Mouse (Mus musculus) hindbrain, embryonic 16.5 days (tissue): ENCODE results near the gene Ebf3. TPM values are rescaled to one million over a fixed set of nuclear protein-coding genes. Genes with fewer than 3 reads are reported as not detected.

Experiments used
- ATAC-seq: fragments of 200-750 bp; cut with Nextera tagmentation; 2 replicates; pipeline ENCODE4 v1.8.0; 2017; ENCODE audit warnings: moderate TSS enrichment, moderate library complexity
- H3K27ac ChIP-seq: fragments of 300-500 bp; sonication (generic); 2 replicates; pipeline ENCODE4 v1.5.1; 2014; ENCODE audit warnings: low read depth, mild to moderate bottlenecking, control low read depth, low read length, moderate library complexity
- H3K27me3 ChIP-seq: fragments of 300-500 bp; sonication (generic); replicated peaks from 2 replicates; pipeline ENCODE4 v1.6.1; 2014; ENCODE audit warnings: low read length; ENCODE audit not compliant: control insufficient read depth, insufficient read depth
- H3K36me3 ChIP-seq: fragments of 300-500 bp; sonication (generic); 2 replicates; pipeline ENCODE4 v1.6.1; 2014; ENCODE audit warnings: mild to moderate bottlenecking, low read length, moderate library complexity, mixed read lengths; ENCODE audit not compliant: control insufficient read depth, insufficient read depth
- H3K4me1 ChIP-seq: fragments of 300-500 bp; sonication (generic); 2 replicates; pipeline ENCODE4 v1.6.1; 2014; ENCODE audit warnings: low read depth, low read length; ENCODE audit not compliant: control insufficient read depth, insufficient read depth
- H3K4me2 ChIP-seq: fragments of 300-500 bp; sonication (generic); 2 replicates; pipeline ENCODE4 v1.6.1; 2014; ENCODE audit warnings: mild to moderate bottlenecking, low read length, control low read depth, moderate library complexity
- H3K4me3 ChIP-seq: fragments of 300-500 bp; sonication (generic); 2 replicates; pipeline ENCODE4 v1.5.1; 2014; ENCODE audit warnings: mild to moderate bottlenecking, low read length, control low read depth, moderate library complexity
- H3K9ac ChIP-seq: fragments of 300-500 bp; sonication (generic); 2 replicates; pipeline ENCODE4 v1.6.1; 2014; ENCODE audit warnings: low read depth, mild to moderate bottlenecking, control low read depth, low read length, moderate library complexity
- H3K9me3 ChIP-seq: fragments of 300-500 bp; sonication (generic); 2 replicates; pipeline ENCODE4 v1.6.1; 2014; ENCODE audit warnings: mild to moderate bottlenecking, low read length, moderate library complexity; ENCODE audit not compliant: control insufficient read depth
- WGBS: fragments of 180-500 bp; shearing (Covaris S2); extraction: QIAGEN DNeasy Blood & Tissue Kit; methylation state at CpG from one replicate; pipeline ENCODE4 v1.1.7; 2014; 5-methylcytosine and 5-hydroxymethylcytosine counted together
- polyA plus RNA-seq: library from polyadenylated mRNA; unstranded; fragments of >200 nt; fragmentation: Nextera tagmentation; extraction: Ambion mirVana; gene quantifications from 2 replicates; pipeline ENCODE4 v1.2.1, GENCODE M21; 2015

Ebf3 gene
- polyA plus RNA-seq, 1 experiment from 2014 or later = 10.7 TPM

DNA sequence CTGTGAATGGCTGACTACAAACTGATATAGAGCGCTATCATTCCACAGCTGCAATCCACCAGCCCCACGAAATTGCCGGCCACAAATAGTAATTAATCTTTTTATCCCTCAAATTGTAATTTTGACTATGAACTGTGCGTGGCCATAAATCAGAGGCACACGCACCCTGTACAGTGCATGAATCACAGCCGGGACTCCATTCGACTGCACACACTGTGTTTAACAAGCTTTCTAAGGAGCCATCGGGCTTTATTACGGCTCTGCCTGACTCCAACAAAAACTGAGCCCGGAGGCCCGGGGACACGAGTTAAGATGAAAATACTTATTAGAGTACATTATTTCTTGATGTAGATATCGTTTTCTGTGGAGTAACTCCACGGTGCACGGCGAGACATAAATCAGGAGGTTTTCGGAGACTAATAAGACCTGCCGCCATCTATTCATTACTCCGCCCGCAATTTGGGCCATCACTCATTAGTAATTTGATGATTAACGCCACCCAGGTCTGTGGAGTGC lies 107.4 kb downstream of the Ebf3 start:
- H3K9me3 ChIP-seq = no peaks in the 10 kb centered on the region
- H3K4me1 ChIP-seq = peaks cover 19% of the 10 kb centered on the region
- 57% methylated on average over 21 of the region's 21 CpGs for WGBS
- H3K9ac ChIP-seq = no peak overlapping the region
- H3K4me2 ChIP-seq = no peak overlapping the region
- no peaks in the 10 kb centered on the region for H3K27me3 ChIP-seq
- no peak overlapping the region for H3K4me3 ChIP-seq
- no peaks in the 10 kb centered on the region for H3K36me3 ChIP-seq
- peak overlapping the region; percentile 3; the same call in 1 of the 2 replicates for H3K27ac ChIP-seq
- ATAC-seq = peak; percentile 59; the same call in 1 of the 2 replicates

DNA sequence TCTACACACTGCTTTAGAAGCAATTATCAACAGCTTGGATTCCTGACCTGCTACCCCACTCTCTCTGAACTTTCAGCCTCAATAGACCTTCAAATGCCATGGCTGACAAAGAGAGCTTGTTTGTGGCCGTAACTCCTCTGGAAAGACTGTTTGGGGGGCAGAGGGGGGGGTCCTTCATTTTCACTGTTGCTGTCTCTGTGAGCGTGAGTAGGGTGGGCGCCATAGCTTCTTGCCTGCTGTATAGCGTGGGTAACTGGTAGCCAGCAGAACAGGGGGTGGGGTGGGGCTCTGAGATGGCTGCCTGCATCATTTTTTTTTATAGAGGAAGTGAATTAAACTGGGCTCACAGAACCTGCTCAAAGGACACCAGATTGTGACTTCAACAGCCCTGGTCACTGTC lies 114.7 kb downstream of the Ebf3 start:
- no peak overlapping the region for H3K4me3 ChIP-seq
- peaks cover under 1% of the 10 kb centered on the region; the same call in 1 of the 2 replicates for H3K4me1 ChIP-seq
- no peak for ATAC-seq
- peak overlapping the region; percentile 16; the same call in 1 of the 2 replicates for H3K27ac ChIP-seq
- no peak overlapping the region for H3K4me2 ChIP-seq
- WGBS = 79% methylated on average over 4 of the region's 4 CpGs
- no peaks in the 10 kb centered on the region for H3K27me3 ChIP-seq
- 0 out of 2 replicates have a peak, but pooled peaks cover 2% of the 10 kb centered on the region for H3K36me3 ChIP-seq
- no peaks in the 10 kb centered on the region for H3K9me3 ChIP-seq
- H3K9ac ChIP-seq = no peak overlapping the region

DNA sequence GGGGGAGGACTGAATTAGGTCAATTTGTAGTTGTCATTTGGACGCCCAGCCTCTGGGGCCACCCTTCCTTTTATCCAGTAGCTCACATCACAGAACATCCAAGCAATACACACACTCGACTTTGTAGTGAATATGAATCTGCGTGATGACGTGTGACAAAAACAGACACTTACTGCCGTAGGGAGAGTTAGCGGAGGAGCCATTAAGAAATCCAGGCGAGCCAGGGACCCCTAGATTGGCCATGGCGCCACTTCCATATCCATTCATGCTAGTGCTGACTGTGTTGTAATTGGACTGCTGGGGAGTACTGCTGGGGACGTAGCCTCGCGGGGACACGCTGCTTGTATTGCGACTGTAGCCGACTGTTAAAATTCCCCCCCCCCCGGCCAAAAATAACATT lies 115.3 kb downstream of the Ebf3 start:
- Histone ChIP-seq H3K9me3 (no peaks in the 10 kb centered on the region), H3K4me1 (no peaks in the 10 kb centered on the region), H3K9ac (no peak overlapping the region), H3K36me3 (0 out of 2 replicates have a peak, but pooled peaks cover 2% of the 10 kb centered on the region), H3K4me3 (no peak overlapping the region), H3K4me2 (no peak overlapping the region), H3K27me3 (no peaks in the 10 kb centered on the region), H3K27ac (no peak overlapping the region)
- WGBS = 85% methylated on average over 15 of the region's 15 CpGs
- ATAC-seq = no peak

DNA sequence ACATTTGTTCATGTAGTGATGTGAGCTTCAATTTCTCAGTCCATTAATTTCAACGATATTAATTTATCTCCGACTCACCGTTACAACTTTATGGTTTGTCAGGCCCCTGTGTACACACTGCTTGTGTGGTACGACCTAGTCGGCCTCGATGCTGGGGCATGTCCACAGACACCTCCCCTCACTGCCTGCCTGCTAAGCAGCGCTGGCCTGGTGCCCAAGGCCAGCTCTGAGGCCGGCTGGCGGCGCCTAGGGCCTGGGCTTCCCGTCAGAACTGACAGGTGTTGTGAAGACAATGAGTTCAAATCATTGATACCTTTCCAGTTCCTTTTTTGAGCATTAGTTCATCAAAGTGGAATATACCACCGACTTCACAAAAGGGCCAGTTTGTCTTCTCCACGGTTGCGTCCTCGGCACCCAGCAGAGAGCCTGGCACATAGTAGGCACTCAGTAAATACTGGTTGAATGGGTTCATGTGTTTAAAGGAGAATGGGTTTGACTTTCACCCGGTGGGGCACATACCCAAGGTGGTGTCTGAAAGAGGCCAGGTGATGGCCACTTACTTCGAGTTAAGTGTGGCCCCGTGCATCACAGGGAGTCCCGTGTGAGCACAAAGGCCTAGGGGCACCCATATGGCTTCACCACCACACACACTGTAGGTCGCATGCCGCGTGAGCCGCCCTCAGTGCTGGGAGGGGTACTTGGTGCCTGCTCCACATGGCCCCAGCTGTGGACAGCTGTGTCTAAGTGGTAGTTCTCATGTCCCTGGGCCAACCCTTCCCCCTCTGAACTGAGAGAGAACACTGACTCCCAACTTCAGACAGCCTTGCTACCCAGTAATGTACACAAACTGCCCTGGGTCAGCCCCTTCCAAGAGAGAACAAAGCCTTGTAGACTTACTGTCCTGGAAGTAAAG lies 116.9 kb downstream of the Ebf3 start:
- 64% methylated on average over 23 of the region's 23 CpGs for WGBS
- no peaks in the 10 kb centered on the region for H3K4me1 ChIP-seq
- peak; percentile 51 for ATAC-seq
- no peak overlapping the region for H3K9ac ChIP-seq
- no peak overlapping the region for H3K27ac ChIP-seq
- no peaks in the 10 kb centered on the region for H3K27me3 ChIP-seq
- no peak overlapping the region for H3K4me3 ChIP-seq
- H3K4me2 ChIP-seq = no peak overlapping the region
- H3K9me3 ChIP-seq = no peaks in the 10 kb centered on the region
- H3K36me3 ChIP-seq = 0 out of 2 replicates have a peak, but pooled peaks cover 2% of the 10 kb centered on the region

- Histone ChIP-seq H3K4me2 (no peak overlapping the region), H3K4me1 (no peaks in the 10 kb centered on the region), H3K27ac (no peak overlapping the region), H3K27me3 (no peaks in the 10 kb centered on the region), H3K4me3 (no peak overlapping the region), H3K9me3 (no peaks in the 10 kb centered on the region), H3K9ac (no peak overlapping the region), H3K36me3 (0 out of 2 replicates have a peak, but pooled peaks cover 2% of the 10 kb centered on the region)
- WGBS = 83% methylated on average over 6 of the region's 6 CpGs
- no peak for ATAC-seq
Observed at GRCm38 (mm10) chr7:137196536-137196935, 117.7 kb downstream of the Ebf3 start.

DNA sequence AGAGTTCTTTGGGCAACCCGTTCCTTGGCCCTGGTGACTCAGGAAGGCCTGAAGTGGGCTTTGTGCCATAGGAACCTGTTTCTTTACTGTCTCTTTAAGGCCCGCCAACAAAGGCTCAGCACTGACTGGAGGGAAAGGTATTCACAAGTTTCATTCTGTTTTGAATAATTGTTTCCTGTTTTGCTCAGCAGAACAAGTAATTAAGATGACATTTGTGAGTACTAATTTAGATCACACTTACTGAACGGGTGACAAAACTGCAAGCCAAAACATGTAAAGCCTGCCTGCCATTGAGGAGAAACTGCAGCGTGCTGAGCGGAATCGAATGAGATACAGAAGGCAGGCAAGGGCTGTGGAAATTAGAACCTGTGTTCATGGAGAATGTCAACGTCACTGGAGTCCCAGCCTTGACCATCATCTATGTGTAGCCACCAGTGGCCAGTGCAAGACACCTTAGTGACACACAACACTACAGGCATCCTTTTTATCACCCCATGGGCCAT lies 121.4 kb downstream of the Ebf3 start:
- 71% methylated on average over 7 of the region's 7 CpGs for WGBS
- Histone ChIP-seq H3K9me3 (no peaks in the 10 kb centered on the region), H3K9ac (no peak overlapping the region), H3K27ac (no peak overlapping the region), H3K36me3 (0 out of 2 replicates have a peak, but pooled peaks cover 2% of the 10 kb centered on the region), H3K4me1 (no peaks in the 10 kb centered on the region), H3K4me2 (no peak overlapping the region), H3K4me3 (no peak overlapping the region), H3K27me3 (no peaks in the 10 kb centered on the region)
- no peak for ATAC-seq

DNA sequence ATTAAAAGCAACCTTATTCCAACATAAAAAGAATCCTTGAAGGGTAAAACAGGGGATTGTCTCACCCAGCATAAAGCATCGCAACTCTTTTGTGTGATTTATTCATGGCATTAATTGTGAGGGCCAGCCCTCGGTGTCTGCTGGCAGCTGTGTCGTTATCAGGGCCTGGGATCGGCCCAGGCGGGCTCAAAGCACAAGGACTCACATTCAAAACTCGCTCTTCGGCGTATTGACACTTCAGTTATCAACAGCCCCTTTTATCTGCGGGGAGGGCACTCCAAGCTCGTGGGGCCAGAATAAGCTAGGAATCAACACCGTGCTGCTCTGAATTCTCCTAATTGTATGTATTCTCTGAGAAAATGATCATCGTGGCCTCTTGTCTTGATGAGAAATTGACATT lies 122.4 kb downstream of the Ebf3 start:
- no peaks in the 10 kb centered on the region for H3K9me3 ChIP-seq
- no peak overlapping the region for H3K9ac ChIP-seq
- no peaks in the 10 kb centered on the region for H3K27me3 ChIP-seq
- ATAC-seq = no peak
- no peaks in the 10 kb centered on the region for H3K4me1 ChIP-seq
- no peak overlapping the region for H3K4me3 ChIP-seq
- 53% methylated on average over 12 of the region's 12 CpGs for WGBS
- no peak overlapping the region for H3K27ac ChIP-seq
- H3K4me2 ChIP-seq = no peak overlapping the region
- 0 out of 2 replicates have a peak, but pooled peaks cover 2% of the 10 kb centered on the region for H3K36me3 ChIP-seq

DNA sequence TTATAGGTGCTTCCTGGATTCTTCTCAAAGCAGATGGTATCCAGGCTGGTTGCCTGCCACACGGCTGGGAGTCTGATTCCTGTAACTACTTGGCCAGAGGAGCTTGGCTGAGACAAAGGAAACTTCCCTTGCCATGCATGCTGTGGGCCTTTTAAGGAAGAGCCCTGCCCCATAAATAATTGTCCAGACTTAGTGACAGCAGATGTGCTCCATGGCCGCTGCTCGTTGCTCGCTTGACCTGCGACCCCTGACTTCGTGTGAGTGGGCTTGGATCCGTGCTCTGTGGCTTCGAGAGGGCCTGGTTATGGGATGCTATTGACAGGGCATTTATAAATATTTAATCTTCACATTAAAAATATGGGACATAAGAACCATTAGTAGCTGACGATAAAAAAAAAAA lies 142.0 kb downstream of the Ebf3 start:
- no peak overlapping the region for H3K9ac ChIP-seq
- no peak for ATAC-seq
- no peaks in the 10 kb centered on the region for H3K9me3 ChIP-seq
- WGBS = 29% methylated on average over 9 of the region's 9 CpGs
- H3K4me3 ChIP-seq = no peak overlapping the region
- H3K27ac ChIP-seq = no peak overlapping the region
- no peaks in the 10 kb centered on the region for H3K36me3 ChIP-seq
- no peaks in the 10 kb centered on the region for H3K4me1 ChIP-seq
- no peaks in the 10 kb centered on the region for H3K27me3 ChIP-seq
- H3K4me2 ChIP-seq = no peak overlapping the region

DNA sequence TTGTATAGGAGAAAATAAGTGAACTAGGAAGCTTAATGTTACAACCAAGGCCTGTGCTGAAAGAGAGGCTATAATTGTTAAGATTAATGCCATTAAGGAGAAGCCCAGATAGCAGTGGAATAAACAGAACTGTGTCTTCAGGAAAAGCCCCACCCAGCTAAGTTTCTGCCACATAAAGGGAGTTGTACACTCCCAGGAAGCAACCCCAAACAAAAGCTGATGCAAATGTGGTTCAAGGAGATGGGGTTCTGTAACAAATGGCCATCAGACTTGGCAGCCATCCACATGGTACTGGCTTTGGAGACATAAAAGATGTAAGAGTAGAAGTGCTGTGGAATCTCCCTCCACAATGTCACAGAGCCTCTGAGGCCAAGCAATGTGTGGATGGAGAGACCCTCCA lies 155.2 kb downstream of the Ebf3 start:
- no peaks in the 10 kb centered on the region for H3K9me3 ChIP-seq
- no peak overlapping the region for H3K4me3 ChIP-seq
- H3K27ac ChIP-seq = no peak overlapping the region
- no peak overlapping the region for H3K4me2 ChIP-seq
- ATAC-seq = no peak
- no peak overlapping the region for H3K9ac ChIP-seq
- H3K27me3 ChIP-seq = no peaks in the 10 kb centered on the region
- H3K36me3 ChIP-seq = no peaks in the 10 kb centered on the region
- H3K4me1 ChIP-seq = no peaks in the 10 kb centered on the region
